Mouse (Mus musculus) mouse trophoblast stem cell (cell line): ENCODE measurements around the gene Tfe3.
"Not testable (repeated sequence)": the region's sequence is repeated elsewhere in the genome, so short reads cannot be mapped to it uniquely, and the experiment has no call there.

ENCODE experiments used
- in situ Hi-C, 2 experiments: fragments of 300-500 bp; cut with MseI, MboI; formaldehyde crosslinking; loops; 2 replicates in 1 of 2; 3 replicates in 1 of 2; pipeline ENCODE4 v1.15.1; 2025

Tfe3 gene

DNA sequence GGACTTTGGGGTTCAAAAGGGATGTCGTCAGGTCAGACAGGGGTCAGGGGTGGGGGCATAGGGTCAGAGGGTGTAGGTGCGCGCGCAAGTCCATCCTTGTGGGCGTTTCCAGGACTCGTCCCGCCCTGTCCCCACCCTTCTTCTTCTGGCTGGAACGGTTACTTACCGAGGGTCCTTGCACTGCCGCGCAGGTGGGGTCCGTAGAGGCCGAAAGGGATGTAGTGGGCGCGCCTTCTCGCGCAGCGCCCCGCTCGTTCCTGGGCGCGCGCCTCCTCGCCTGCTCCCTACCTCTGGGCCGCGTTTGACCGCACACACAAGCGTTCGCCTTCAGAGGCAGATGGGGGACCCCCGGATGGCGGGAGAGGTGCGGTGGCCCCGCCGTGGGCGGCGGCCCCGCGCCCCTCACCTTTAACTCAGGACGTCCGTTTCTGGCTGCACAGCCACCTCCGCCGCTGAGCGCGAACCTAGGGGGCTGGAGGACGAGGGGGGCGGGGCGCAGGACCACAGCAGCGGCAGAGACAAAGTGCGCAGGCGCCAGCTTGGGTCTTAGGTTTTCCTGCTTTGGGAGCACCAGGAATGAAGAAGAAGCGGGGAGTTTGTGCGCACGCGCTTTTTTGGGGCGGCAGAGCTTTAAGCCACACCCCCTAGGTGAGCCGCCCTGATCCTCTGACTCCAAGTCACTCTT is 11.8 kb upstream of the Tfe3 start, which contains the start of gene Ccdc120:
Gene Ccdc120, minus strand, starts transcription at position 474 of the 685 bp plus-strand sequence.
- in situ Hi-C loops = no loop called here

DNA sequence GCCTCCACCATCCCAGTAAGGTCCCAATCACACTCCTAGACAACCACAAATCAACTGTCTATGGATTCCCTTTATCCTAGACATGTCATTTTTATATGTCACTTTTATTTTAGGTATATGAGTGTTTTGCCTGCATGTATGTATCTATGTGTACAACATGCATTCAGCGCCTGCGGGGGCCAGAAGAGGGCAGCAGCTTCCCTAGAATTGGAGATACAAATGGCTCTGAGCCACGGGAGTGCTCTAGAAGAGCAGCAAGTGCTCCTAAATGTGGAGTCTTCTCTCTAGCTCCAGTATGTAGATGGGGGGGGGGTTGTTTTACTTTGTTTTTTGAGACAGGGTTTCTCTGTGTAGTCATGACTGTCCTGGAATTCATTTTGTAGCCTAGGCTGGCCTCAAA is 8.7 kb upstream of the Tfe3 start:
- in situ Hi-C loops = not testable (repeated sequence)

DNA sequence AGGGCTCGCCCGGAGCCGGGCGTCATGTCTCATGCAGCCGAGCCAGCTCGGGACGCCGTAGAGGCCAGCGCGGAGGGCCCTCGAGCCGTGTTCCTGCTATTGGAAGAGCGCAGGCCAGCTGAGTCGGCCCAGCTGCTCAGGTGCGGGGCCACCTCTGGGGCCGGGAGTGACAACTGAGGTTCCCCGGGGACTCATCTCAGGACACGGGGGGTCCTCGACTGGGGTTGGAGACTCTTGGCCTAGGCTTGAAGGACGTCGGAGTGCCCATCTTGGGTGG is 499 bp downstream of the Tfe3 start:
- in situ Hi-C loops = no loop called here

DNA sequence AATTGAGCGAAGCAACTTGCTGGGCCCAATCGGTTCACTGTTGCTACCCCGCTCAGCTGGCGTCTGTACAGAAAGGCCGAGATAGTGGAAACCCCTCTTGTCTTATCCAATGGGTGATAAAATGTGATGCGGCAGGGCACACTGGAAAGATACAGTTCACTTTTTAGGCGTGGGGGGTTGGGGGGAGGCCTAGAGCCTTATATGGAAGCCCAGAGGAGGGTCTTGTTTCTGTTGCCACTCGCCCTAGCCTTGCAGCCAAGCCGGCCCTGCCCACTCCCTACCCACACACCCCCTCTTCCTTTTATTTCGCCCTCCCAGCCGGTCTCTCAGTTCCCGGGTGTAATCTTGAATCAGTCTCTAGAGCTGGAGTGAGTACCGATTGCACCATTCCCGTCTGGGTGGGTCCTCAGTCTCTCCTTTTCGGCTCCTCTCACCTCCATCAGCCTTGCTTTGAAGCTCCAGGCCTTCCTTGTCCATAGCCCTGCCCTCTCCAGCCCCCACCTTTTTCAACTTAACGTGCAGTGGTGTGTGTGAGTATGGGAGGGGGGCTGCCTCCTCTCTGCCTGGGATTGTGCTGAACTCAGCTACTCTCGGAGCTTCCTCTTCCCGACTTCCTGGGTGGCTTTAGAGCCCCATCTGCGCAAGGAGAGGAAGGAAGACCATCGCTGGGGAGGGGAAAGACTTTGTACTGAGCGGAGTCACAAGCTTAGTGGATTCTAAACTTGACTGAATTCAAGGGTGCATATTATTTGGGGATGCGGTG is 1.5 kb downstream of the Tfe3 start:
- in situ Hi-C loops = no loop called here

DNA sequence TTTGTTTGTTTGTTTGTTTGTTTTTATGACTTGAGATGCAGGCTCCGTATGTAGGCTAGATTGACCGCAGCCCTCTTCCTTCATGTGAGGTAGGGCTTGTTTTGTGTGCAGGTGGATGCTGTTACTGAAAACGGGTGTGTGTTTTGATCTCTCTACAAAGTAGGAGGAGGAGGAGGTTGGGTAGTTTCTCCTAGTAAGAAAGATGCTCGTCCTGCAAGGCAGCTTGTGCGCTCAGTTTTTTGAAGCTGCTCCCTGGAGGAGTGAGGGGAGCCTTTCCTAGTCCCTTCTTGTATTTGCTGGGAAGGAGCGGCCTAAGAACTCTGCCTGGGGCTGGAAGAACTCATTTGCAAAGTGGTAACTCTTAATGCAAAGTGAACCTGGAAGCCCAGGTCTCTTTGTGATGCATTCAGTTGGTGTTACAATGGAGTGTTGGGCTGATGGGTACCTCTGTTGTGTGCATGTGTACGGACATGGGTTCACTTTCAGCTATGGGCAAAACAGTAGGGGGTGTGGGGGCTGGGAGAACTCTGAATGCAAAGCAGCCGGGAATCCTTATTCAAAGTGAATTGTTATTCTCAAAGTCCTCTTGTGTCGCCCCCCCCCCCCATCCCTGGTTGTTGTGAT is 2.4 kb downstream of the Tfe3 start:
- in situ Hi-C loops = no loop called here

DNA sequence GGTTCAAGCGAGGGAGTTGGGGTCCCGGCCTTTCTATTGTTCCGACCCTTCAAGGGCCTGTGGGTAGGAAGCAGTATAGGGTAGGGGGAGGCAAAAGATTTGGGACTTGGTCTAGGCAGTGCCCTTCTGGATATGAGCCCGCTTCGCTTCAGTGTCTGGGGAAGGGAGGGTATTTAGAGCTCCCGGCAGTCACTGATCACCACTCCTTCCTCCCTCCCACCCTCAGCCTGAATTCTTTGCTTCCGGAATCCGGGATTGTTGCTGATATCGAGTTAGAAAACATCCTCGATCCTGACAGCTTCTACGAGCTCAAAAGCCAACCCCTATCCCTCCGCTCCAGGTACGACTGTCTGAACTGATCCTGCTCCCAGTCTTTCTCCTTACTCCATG is 2.9 kb downstream of the Tfe3 start:
- in situ Hi-C loops = no loop called here

DNA sequence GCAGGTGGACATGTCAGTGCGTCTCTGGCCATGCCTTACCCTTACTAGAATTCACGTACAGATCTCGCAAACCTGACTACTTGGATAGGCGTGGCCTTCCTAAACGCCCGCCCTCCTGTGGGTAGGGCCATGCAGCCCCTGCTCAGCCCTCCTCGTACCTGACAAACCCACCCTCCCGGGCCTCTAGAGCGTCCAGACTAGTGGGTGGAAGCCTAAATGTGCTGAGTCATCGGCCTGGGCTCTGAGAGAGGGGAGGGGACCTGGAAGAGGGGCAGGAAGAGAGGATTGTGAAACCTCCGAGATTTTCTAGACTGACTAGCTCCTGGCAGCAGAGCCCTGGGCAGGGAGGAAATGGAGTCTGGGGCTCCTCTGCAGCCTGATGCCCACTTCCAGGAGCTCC is 3.4 kb downstream of the Tfe3 start:
- in situ Hi-C loops = no loop called here

DNA sequence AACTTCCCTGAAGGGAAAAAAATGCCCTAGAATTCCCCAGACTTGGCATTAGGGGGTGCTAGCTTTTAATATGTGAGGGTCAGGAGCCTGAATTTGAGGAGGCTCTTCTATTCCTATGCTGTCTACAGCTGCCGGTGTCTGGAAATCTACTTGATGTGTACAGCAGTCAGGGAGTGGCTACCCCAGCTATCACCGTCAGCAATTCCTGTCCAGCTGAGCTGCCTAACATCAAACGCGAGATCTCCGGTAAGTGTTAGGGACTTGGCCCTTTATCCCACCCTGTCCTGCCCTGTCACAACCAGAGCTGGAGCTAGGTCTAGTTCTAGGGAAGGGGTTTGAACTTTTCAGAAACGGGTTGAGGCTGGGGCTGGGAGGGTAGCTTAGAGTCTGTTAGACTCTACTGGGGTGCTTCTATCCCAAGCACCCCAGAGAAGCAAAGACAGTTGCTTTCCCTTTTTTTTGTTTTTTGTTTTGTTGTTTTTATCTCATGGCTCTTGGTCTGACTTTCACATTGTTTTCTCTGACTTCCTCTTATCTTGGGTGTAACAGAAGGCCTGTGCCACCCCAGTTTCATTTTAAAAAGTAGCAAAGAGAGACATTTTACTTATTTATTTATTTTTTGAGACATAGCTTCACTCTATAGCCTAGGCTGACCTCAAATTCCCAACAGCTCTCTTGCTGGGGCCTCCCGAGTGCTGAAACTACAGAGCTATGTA is 7.1 kb downstream of the Tfe3 start:
- in situ Hi-C loops = no loop called here

DNA sequence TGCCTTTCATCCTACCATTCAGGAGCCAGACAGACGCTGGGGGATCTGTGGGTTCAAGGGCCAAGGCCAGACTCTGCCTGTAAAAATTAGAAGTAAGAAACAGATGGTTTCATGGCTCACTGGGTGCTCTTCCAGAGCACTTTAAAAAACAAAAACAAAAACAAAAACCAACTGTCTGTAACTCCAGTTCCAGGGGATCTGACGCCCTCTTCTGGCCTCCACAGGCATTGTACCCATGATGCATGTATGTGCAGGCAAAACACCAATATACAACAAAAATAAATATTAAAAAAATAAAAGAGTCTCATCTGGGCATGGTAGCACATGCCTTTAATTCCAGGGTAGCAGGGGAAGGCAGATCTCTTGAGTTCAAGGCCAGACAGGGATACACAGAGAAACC is 10.4 kb downstream of the Tfe3 start:
- in situ Hi-C loops = no loop called here

DNA sequence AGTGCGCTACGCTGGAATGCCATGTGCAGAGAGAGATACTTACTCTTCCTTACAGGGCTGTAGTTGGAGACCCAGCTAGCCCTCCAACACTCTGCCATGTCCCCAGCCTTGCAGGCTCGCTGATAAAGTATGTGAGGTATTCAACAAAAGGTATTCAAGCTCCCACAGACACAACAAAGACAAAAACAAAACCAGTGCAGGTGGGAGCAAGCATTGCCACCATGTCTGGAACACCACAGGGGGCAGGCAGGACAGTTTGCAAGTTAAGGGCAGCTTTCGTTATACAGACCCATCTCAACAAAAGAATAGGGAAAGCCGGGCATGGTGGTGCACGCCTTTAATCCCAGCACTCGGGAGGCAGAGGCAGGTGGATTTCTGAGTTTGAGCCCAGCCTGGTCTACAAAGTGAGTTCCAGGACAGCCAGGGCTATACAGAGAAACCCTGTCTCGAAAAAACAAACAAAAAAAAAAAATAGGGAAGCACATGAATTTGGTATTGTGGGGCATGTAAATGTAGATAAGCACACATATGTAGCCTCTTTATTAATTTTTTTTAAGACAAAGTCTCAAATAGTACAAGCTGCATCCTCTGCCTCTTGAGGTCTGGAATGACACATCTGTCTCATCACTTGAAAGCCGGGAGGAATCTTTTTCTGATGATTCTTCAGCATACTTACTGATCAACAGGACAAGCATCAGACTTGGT is 13.3 kb downstream of the Tfe3 start:
- in situ Hi-C loops = no loop called here

DNA sequence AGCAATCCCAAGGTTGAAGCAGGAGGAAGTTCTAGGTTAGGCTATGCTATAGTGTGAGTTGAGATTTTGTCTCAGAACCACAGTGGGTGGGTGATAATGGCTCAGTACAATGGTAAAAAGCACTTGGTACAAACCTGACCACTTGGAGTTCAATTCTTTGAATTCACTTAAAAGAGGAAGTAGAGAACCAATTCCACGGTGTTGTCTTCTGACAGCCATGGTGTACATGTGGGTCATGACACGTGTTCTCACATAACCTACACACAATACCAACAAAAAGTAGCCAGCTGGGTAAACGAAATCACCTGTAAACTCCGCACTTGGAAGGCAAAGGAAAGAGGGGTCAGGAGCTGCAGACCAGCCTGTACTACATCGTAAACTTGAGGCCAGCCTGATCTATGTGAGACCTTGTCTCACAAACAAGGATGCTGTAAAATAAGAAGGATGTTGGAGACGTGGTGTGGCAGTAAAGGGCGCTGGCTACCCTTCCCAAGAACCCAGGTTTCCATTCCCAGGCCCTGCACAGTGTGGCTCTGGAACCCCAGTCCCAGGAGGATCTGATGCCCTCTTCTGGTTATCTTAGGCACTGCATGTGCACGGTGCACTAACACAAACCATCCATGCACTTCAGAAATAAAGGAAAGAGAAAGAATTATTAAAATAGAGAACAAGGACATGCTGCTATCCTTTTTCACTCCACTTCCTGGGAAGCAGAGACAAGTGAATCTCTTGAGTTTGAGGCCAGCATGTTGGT is 14.1 kb downstream of the Tfe3 start:
- in situ Hi-C loops = no loop called here

DNA sequence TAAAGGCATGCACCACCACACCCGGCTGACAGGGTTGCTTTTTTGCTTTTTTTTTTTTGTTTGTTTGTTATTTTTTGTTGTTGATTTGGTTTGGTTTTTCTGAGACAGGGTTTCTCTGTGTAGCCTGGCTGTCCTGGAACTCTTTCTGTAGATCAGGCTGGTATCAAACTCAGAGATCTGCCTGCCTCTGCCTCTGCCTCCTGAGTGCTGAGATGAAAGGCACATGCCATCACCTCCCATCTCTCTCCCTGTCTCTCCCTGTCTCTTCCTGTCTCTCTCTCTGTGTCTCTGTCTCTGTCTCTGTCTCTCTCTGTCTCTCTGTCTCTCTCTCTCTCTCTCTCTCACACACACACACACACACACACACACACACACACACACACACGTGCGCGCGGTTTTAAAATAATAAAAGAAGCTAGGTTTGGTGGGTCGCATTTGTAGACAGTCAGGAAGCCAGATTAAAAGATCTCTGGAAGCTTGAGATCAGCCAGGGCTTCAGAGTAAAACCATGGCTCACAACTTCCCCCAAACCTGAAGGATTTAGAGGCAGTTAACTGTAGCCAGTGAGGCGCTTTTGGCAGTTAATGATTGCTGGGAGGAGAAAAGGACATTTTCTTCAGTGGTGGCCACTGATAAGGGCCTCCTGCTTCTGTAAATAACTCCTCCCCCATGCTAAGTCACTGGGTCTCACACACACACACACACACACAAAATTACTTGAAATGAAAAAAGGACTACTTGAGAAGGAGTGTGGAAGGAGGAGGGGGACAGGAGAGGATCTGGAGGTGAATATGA is 16.3 kb downstream of the Tfe3 start:
- in situ Hi-C loops = no loop called here

DNA sequence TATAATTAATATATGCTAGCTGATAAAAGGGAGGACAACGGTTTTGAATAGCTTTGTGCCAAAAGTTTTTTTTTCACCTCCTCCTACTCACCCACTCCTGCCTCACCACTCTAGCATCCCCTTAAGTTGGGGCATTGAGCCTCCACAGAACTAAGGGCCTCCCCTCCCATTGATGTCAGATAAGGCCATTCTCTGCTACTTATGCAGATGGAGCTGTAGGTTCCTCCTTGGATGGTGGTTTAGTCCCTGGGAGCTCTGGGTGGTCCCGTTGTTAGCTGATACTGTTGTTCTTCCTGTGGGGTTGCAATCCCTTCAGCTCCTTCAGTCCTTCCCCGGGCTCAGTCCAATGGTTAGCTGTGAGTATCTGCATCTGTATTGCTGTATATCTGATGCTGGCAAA is 16.9 kb downstream of the Tfe3 start:
- in situ Hi-C loops = no loop called here

DNA sequence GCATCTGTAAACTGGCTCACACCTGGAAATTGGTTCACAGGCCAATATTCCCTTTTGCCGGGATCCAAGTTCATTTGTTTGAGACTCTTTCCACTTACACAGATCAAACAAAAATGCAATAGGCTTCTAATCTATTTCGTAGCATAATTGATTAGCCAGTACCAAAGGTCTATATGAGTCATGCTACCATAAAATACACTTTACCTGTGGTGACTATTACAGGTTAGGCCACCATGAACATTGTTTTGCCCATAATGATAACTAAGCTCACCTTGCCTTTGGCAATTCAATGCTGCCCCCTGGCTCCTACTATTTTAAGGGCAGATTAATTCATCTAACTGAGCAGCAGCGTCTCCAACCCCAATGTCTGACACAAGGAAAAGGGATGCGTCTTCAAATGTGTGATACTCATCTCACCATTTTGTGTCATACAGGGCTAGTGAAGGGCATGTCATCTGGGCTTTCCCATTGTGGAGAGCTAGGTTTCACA is 20.3 kb downstream of the Tfe3 start:
- in situ Hi-C loops = no loop called here

DNA sequence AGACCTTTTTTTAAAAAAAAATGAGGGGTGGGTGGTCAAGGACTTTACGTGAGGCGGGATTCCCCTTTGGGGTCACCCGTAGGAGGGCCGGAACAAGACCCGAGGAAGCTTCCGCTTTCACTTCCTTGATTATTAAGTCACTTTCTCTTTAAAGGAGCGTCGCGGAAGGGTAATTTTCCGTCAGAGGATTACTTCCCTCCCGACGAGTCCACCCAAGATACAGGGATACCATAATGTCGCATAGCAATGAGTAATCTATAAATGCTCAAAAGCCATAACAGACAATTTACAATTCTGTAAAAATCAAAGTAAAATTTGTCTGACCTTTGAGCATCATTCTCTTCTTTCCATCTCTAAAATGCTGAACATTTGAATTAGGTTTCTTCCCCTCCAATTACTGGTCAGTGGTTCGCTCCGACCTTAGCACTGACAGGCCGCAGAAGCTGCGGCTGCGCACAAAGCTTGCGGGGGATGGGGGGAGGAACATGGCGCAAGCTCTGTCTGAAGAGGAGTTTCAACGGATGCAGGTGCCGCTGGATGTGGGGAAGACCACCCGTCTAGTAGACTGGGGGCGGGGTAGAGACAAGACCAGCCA is 27.3 kb downstream of the Tfe3 start, which contains the start of gene Gripap1:
Gene Gripap1, plus strand, starts transcription at position 224 of the 595 bp plus-strand sequence.
- in situ Hi-C loops = no loop called here

DNA sequence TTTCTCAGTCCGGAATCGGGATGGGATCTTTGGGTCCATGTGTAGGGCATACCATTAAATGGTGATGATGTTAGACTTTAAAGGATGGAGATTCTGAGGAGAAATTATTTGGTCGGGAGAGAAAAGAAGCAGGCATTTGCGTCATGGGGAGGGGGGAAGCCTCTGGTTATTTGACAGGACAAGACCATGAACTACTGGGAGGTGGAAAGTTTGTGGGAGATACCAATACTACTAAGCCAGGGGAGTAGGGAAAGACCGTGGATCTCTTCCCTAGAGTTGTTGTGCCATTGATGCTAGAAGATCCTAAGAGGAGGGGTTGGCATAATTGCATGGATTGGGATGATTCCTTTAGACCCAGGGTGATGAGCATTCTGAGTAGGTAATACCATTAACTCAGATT is 27.9 kb downstream of the Tfe3 start:
- in situ Hi-C loops = no loop called here

DNA sequence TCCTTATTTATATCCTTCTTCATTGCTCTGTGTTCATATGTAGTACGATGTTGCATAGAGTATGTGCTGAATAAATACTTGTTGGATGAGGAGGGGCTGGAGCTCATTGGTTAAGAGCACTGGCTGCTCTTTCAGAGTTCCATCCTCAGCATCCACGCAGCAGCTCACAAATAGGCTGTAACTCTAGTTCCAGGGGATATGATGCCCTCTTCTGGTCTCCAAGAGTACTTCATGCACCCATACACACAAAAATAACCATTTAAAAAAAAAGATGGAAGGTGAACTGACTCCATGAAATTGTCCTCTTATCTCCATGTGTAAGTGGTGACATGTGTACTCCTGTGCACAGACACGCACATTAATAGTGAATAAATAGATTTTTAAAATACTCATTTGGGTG is 31.0 kb downstream of the Tfe3 start:
- in situ Hi-C loops = no loop called here

DNA sequence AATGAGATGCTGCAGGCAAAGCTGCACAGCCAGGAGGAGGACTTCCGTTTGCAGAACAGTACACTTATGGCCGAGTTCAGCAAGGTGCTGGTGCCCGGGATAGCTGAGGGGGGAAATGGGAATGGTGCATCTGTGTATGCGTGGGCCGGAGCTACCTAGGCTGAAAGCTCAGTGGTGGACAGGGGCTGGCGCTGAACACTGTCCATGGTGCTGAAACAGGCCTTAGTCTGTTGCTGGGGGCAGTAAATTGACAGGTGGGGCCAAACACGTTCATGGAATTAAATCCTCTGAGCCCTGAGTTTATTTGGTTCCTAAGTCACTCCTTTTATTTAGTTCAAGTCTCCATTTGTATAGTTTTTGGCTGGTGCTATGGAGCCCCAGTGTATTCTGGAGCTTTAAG is 32.7 kb downstream of the Tfe3 start:
- in situ Hi-C loops = no loop called here

DNA sequence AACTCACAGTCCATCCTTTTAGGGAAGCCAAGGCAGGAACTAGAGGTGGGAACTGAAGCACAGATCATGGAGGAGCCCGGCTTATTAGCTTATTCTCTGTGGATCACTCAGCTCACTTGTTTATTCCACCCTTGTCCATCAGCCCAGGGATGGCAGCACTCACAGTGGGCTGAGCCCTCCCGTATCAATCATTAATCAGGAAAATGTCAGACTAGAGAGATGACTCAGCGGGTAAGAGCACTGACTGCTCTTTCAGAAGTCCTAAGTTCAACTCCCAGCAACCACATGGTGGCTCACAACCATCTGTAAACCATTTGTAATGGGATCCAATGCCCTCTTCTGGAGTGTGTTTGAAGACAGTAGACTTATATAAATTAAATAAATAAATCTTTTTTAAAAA is 35.0 kb downstream of the Tfe3 start:
- in situ Hi-C loops = no loop called here

DNA sequence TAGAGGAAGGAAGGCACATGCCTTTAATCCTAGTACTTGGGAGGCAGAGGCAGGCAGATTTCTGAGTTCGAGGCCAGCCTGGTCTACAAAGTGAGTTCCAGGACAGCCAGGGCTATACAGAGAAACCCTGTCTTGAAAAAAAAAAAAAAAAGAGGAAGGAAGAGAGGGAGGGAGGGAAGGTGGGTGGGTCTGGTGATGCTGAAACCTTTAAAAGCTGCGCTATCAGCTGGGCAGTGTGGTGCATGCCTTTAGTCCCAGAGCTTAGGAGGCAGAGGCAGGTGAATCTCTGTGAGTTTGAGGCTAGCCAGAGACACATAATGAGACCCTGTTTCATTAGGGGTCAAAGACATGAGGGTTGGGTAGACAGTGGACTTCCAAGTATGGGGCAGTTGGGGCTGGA is 39.8 kb downstream of the Tfe3 start:
- in situ Hi-C loops = not testable (repeated sequence)
